ENCODE assay signal across 8 mouse cellular contexts in genomic region chr2:6273392-6273845, GRCm38 (mm10). TPM values are rescaled to one million over a fixed set of nuclear protein-coding genes. Genes with fewer than 3 reads are reported as not detected.
A peak's percentile ranks its signal among the peaks of the same experiment; 100 is the strongest.
DNase-seq lines count a peak whose midpoint lies in the region; ATAC-seq and TF ChIP-seq lines count a peak whose summit lies in the region.

No protein-coding gene starts in this region.

- no peak overlapping the region for H3K27ac ChIP-seq in hindbrain, embryonic 11.5 days (ENCODE audit: low read depth, low read length)
- no peak overlapping the region for H3K27ac ChIP-seq in hindbrain, embryonic 12.5 days
- H3K27ac ChIP-seq in kidney, postnatal 0 days: peak overlapping the region; percentile 60; the same call in 1 of the 2 replicates
- H3K27ac ChIP-seq in macrophage: 0 out of 2 replicates have a peak overlapping the region, but pooled peaks have one; percentile 7

- no peak for ATAC-seq in hindbrain, embryonic 11.5 days (ENCODE audit: low FRiP score)
- no peak for ATAC-seq in hindbrain, embryonic 12.5 days (ENCODE audit: low FRiP score)
- no peak for ATAC-seq in kidney, postnatal 0 days (replicated peaks; ENCODE audit: low FRiP score, low read depth)

- H3K9ac ChIP-seq in hindbrain, embryonic 11.5 days (ENCODE audit: low read depth, low read length): no peak overlapping the region
- H3K9ac ChIP-seq in hindbrain, embryonic 12.5 days: no peak overlapping the region
- no peak overlapping the region for H3K9ac ChIP-seq in kidney, postnatal 0 days (ENCODE audit: low read depth, low read length)

- no peak for TF ChIP-seq CTCF in kidney, postnatal 0 days (IDR thresholded peaks at IDR 0.05; ENCODE audit: low read depth)

- no peaks in the 10 kb centered on the region for H3K9me3 ChIP-seq in hindbrain, embryonic 11.5 days (ENCODE audit: control insufficient read depth, low read length)
- H3K9me3 ChIP-seq in hindbrain, embryonic 12.5 days (replicated peaks): no peaks in the 10 kb centered on the region
- no peaks in the 10 kb centered on the region for H3K9me3 ChIP-seq in kidney, postnatal 0 days (replicated peaks; ENCODE audit: low read length)

- DNase-seq in hindbrain, embryonic 11.5 days (ENCODE audit: low spot score): peak; percentile 17
- DNase-seq in ES-CJ7 (ENCODE audit: low read depth, low spot score): peak; percentile 11
- peak; percentile 23 for DNase-seq in embryo, embryonic 10 days (ENCODE audit: low spot score)
- DNase-seq in kidney, postnatal 0 days (ENCODE audit: low spot score): no peak
- DNase-seq in frontal cortex, postnatal 25 days (ENCODE audit: low spot score in 2 of 2): no peak
- no peak for DNase-seq in retina, postnatal 1 day

- H3K4me2 ChIP-seq in hindbrain, embryonic 11.5 days (replicated peaks; ENCODE audit: low read depth, low read length): no peak overlapping the region
- no peak overlapping the region for H3K4me2 ChIP-seq in hindbrain, embryonic 12.5 days (replicated peaks)
- 0 out of 2 replicates have a peak overlapping the region, but pooled peaks have one; percentile 18 for H3K4me2 ChIP-seq in kidney, postnatal 0 days (ENCODE audit: low read length)

- H3K79me2 ChIP-seq in macrophage (ENCODE audit: inconsistent target): no peaks in the 10 kb centered on the region

- no peak overlapping the region for H3K4me3 ChIP-seq in hindbrain, embryonic 11.5 days (ENCODE audit: low read depth, low read length)
- H3K4me3 ChIP-seq in hindbrain, embryonic 12.5 days: no peak overlapping the region
- no peak overlapping the region for H3K4me3 ChIP-seq in kidney, postnatal 0 days (replicated peaks; ENCODE audit: low read depth, low read length)
- H3K4me3 ChIP-seq in macrophage (ENCODE audit: inconsistent target): no peak overlapping the region

- H3K4me1 ChIP-seq in hindbrain, embryonic 11.5 days (replicated peaks; ENCODE audit: control insufficient read depth, insufficient read depth, low read length): no peaks in the 10 kb centered on the region
- H3K4me1 ChIP-seq in hindbrain, embryonic 12.5 days: peaks cover 6% of the 10 kb centered on the region
- no peaks in the 10 kb centered on the region; the same call in 1 of the 2 replicates for H3K4me1 ChIP-seq in kidney, postnatal 0 days (replicated peaks; ENCODE audit: insufficient read depth, low read length)

- no peaks in the 10 kb centered on the region for H3K27me3 ChIP-seq in hindbrain, embryonic 11.5 days (ENCODE audit: control insufficient read depth, insufficient read depth, low read length)
- no peaks in the 10 kb centered on the region for H3K27me3 ChIP-seq in hindbrain, embryonic 12.5 days
- no peaks in the 10 kb centered on the region for H3K27me3 ChIP-seq in kidney, postnatal 0 days (ENCODE audit: insufficient read depth, low read length)

- H3K36me3 ChIP-seq in hindbrain, embryonic 11.5 days (ENCODE audit: control insufficient read depth, insufficient read depth, low read length): no peaks in the 10 kb centered on the region
- H3K36me3 ChIP-seq in hindbrain, embryonic 12.5 days: no peaks in the 10 kb centered on the region
- H3K36me3 ChIP-seq in kidney, postnatal 0 days (ENCODE audit: insufficient read depth, low read length): no peaks in the 10 kb centered on the region
- no peaks in the 10 kb centered on the region for H3K36me3 ChIP-seq in macrophage (ENCODE audit: inconsistent target)

- 41% methylated on average over 10 of the region's 10 CpGs for WGBS in hindbrain, embryonic 11.5 days
- WGBS in hindbrain, embryonic 12.5 days: 45% methylated on average over 10 of the region's 10 CpGs
- WGBS in kidney, postnatal 0 days: 25% methylated on average over 10 of the region's 10 CpGs
- 13% methylated on average over 10 of the region's 10 CpGs for WGBS in macrophage (ENCODE audit: missing documents)

RNA-seq across cellular contexts. Expression of gene Usp6nl, which starts 49.0 kb away (rescaled TPM):
- polyA plus RNA-seq in hindbrain, embryonic 11.5 days (2014; fragmentation: Nextera tagmentation; extraction: Ambion mirVana): 12.9 and 15.8 TPM in 2 replicates
- polyA plus RNA-seq in hindbrain, embryonic 12.5 days (2016; fragmentation: Nextera tagmentation; extraction: Ambion mirVana): 15.6 and 16.3 TPM in 2 replicates
- 8.8 and 9.8 TPM in 2 replicates for polyA plus RNA-seq in kidney, postnatal 0 days (2015; fragmentation: Nextera tagmentation; extraction: Ambion mirVana)
- 10 to 100 TPM in 18 of 26 experiments, 1 to 10 TPM in 8; 4.6 to 31.8 (median 11.9) TPM for total RNA-seq in macrophage (2018; cell fraction: chromatin; rRNA removed)
- 1 to 10 TPM; 3.9 to 9.8 (median 5.3) TPM for total RNA-seq in macrophage (2018; cell fraction: cytosol; rRNA removed)
- total RNA-seq in macrophage (2018; cell fraction: nucleus; rRNA removed): 10 to 100 TPM in 12 of 26 experiments, 1 to 10 TPM in 14; 4.4 to 32.4 (median 9.6) TPM
- polyA plus RNA-seq in macrophage (2018): 3.8 to 5.3 TPM (median 4.8 TPM) in 3 replicates

Comparison
In these comparisons a context has a peak if more than half of its experiments do, and no peak if none do; other contexts are left out.
1. DNase-seq: peak in hindbrain, embryonic 11.5 days (single experiment), ES-CJ7 (single experiment) and embryo, embryonic 10 days (single experiment); none in kidney, postnatal 0 days (single experiment), frontal cortex, postnatal 25 days (0 of 2) and retina, postnatal 1 day (single experiment).
2. H3K27ac ChIP-seq: peak in kidney, postnatal 0 days (single experiment) and macrophage (single experiment); none in hindbrain, embryonic 11.5 days (single experiment) and hindbrain, embryonic 12.5 days (single experiment).